Mouse (Mus musculus): ENCODE results near the gene Arfgap3.
"Not testable (repeated sequence)": the region's sequence is repeated elsewhere in the genome, so short reads cannot be mapped to it uniquely, and the experiment has no call there.

Gene Arfgap3

GRCm38 (mm10) chr15:83293144-83293543, 56.9 kb downstream of the Arfgap3 start:
- no peak for DNase-seq

- DNase-seq: no peak
Measured at GRCm38 (mm10) chr15:83292261-83293056, 57.6 kb downstream of the Arfgap3 start.

GRCm38 (mm10) chr15:83290899-83291298, 59.1 kb downstream of the Arfgap3 start:
- peak; percentile 26 for DNase-seq

- DNase-seq: no peak
Measured at GRCm38 (mm10) chr15:83284828-83285227, 65.2 kb downstream of the Arfgap3 start.

GRCm38 (mm10) chr15:83282397-83282796, 67.7 kb downstream of the Arfgap3 start:
- DNase-seq: no peak

- DNase-seq: no peak
Measured at GRCm38 (mm10) chr15:83281303-83281702, 68.7 kb downstream of the Arfgap3 start.

- no peak for DNase-seq
Measured at GRCm38 (mm10) chr15:83278579-83278978, 71.5 kb downstream of the Arfgap3 start.

GRCm38 (mm10) chr15:83277451-83277850, 72.6 kb downstream of the Arfgap3 start:
- peak; percentile 70 for DNase-seq

- not testable (repeated sequence) for DNase-seq
Measured at GRCm38 (mm10) chr15:83274237-83274636, 75.8 kb downstream of the Arfgap3 start.

- DNase-seq: no peak
Measured at GRCm38 (mm10) chr15:83273017-83273416, 77.0 kb downstream of the Arfgap3 start.

GRCm38 (mm10) chr15:83271221-83271620, 78.8 kb downstream of the Arfgap3 start:
- not testable (repeated sequence) for DNase-seq

- DNase-seq: not testable (repeated sequence)
Measured at GRCm38 (mm10) chr15:83269985-83270384, 80.1 kb downstream of the Arfgap3 start.

GRCm38 (mm10) chr15:83268428-83268827, 81.6 kb downstream of the Arfgap3 start:
- not testable (repeated sequence) for DNase-seq

- no peak for DNase-seq
Measured at GRCm38 (mm10) chr15:83265269-83265668, 84.8 kb downstream of the Arfgap3 start.

GRCm38 (mm10) chr15:83263405-83263804, 86.6 kb downstream of the Arfgap3 start:
- no peak for DNase-seq

- DNase-seq: no peak
Measured at GRCm38 (mm10) chr15:83257906-83258305, 92.1 kb downstream of the Arfgap3 start.

GRCm38 (mm10) chr15:83256491-83256890, 93.6 kb downstream of the Arfgap3 start:
- no peak for DNase-seq

- DNase-seq: no peak
Measured at GRCm38 (mm10) chr15:83255944-83256343, 94.1 kb downstream of the Arfgap3 start.

- no peak for DNase-seq
Measured at GRCm38 (mm10) chr15:83255191-83255782, 94.8 kb downstream of the Arfgap3 start.

- DNase-seq: no peak
Measured at GRCm38 (mm10) chr15:83254372-83255070, 95.5 kb downstream of the Arfgap3 start.

GRCm38 (mm10) chr15:83252060-83252459, 98.0 kb downstream of the Arfgap3 start:
- DNase-seq: peak; percentile 21

- DNase-seq: peak; percentile 46
Measured at GRCm38 (mm10) chr15:83251176-83252004, 98.7 kb downstream of the Arfgap3 start, which contains the start of gene A4galt. Gene A4galt, minus strand, starts transcription at chr15:83251774.
